In the genomic region with DNA sequence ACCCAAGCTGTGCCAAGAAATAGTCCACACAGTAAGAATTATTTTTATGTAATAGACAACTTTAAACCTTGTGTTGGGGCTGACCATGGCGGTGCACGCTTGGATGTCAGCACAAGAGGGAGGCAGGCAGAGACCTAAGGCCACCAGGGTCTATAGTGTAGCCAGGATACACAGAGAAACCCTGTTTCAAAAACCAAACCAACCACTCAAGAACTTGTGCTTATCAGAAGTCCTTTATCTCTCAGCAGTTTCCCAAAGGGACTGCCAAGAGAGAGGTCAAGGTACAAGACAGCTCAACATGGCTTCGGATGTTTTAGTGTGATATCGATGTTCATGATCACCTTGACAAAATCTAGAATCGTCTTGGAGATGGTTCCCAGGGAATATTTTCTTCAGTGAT, we compare ENCODE assay signal across 23 mouse cellular contexts.
"Had no signal": no experiment of that assay in that cellular context is flagged by ENCODE, and none has a peak within 500 bp of the region (broad histone marks: within the 10 kb centered on the region; RNA-seq: fewer than 3 reads in every experiment).

No protein-coding gene starts in this region.

- H3K27me3 ChIP-seq: kidney, embryonic 15.5 days; limb, embryonic 12.5 days; limb, embryonic 15.5 days; liver, embryonic 12.5 days; liver, embryonic 15.5 days; lung, embryonic 15.5 days; megakaryocyte, embryonic 14.5 days; midbrain, embryonic 15.5 days; neural tube, embryonic 12.5 days; neural tube, embryonic 15.5 days had no signal

- ATAC-seq: liver, embryonic 12.5 days; midbrain, embryonic 15.5 days had no signal

- H3K4me2 ChIP-seq: kidney, embryonic 15.5 days; limb, embryonic 12.5 days; limb, embryonic 15.5 days; liver, embryonic 12.5 days; liver, embryonic 15.5 days; lung, embryonic 15.5 days; midbrain, embryonic 11.5 days; midbrain, embryonic 15.5 days; neural tube, embryonic 12.5 days; neural tube, embryonic 15.5 days had no signal

- H3K4me1 ChIP-seq: limb, embryonic 12.5 days; limb, embryonic 15.5 days; liver, embryonic 15.5 days; lung, embryonic 15.5 days; midbrain, embryonic 15.5 days; neural tube, embryonic 12.5 days; neural tube, embryonic 15.5 days had no signal

- H3K9ac ChIP-seq: kidney, embryonic 15.5 days; limb, embryonic 12.5 days; limb, embryonic 15.5 days; liver, embryonic 12.5 days; liver, embryonic 15.5 days; lung, embryonic 15.5 days; midbrain, embryonic 15.5 days; neural tube, embryonic 12.5 days; neural tube, embryonic 15.5 days had no signal

- H3K9me3 ChIP-seq: kidney, embryonic 15.5 days; limb, embryonic 12.5 days; limb, embryonic 15.5 days; liver, embryonic 12.5 days; liver, embryonic 15.5 days; lung, embryonic 15.5 days; midbrain, embryonic 15.5 days; neural tube, embryonic 12.5 days; neural tube, embryonic 15.5 days had no signal

- H3K27ac ChIP-seq: kidney, embryonic 15.5 days; limb, embryonic 12.5 days; limb, embryonic 15.5 days; liver, embryonic 12.5 days; liver, embryonic 15.5 days; lung, embryonic 15.5 days; midbrain, embryonic 15.5 days; neural tube, embryonic 12.5 days; neural tube, embryonic 15.5 days had no signal

- DNase-seq: kidney, adult 11 months; kidney, adult 8-10 months; kidney, postnatal 10 days; kidney, postnatal 36 days; left cerebral cortex, postnatal 4 days; lung, adult 18-20 months; lung, postnatal 10 days; lung, postnatal 36 days; right cerebral cortex, adult 18-20 months; right cerebral cortex, postnatal 14 days; right cerebral cortex, postnatal 4 days; thymus, postnatal 25 days had no signal

- H3K4me3 ChIP-seq: kidney, embryonic 15.5 days; limb, embryonic 12.5 days; limb, embryonic 15.5 days; liver, embryonic 12.5 days; liver, embryonic 15.5 days; lung, embryonic 15.5 days; megakaryocyte, embryonic 14.5 days; midbrain, embryonic 15.5 days; neural tube, embryonic 12.5 days; neural tube, embryonic 15.5 days had no signal
